Mouse (Mus musculus) midbrain, embryonic 11.5 days (tissue): ENCODE data around the gene Cox8a. TPM values are rescaled to one million over a fixed set of nuclear protein-coding genes. Genes with fewer than 3 reads are reported as not detected.

Source experiments
- ATAC-seq: fragments of 200-750 bp; cut with Nextera tagmentation; 2 replicates; pipeline ENCODE4 v1.8.0; 2017; ENCODE audit warnings: moderate TSS enrichment, moderate library complexity; ENCODE audit not compliant: low FRiP score
- DNase-seq: peaks from one replicate; pipeline ENCODE4 v3.0.0; 2015; ENCODE audit warnings: low spot score; ENCODE audit errors: missing footprints
- H3K27ac ChIP-seq: fragments of 300-500 bp; sonication (generic); 2 replicates; pipeline ENCODE4 v1.5.1; 2014; ENCODE audit warnings: low read depth, low read length
- H3K27me3 ChIP-seq: fragments of 300-500 bp; sonication (generic); 2 replicates; pipeline ENCODE4 v1.6.1; 2014; ENCODE audit warnings: mild to moderate bottlenecking, low read length, moderate library complexity, mixed read lengths; ENCODE audit not compliant: control insufficient read depth, insufficient read depth
- H3K36me3 ChIP-seq: fragments of 300-500 bp; sonication (generic); 2 replicates; pipeline ENCODE4 v1.6.1; 2014; ENCODE audit warnings: mild to moderate bottlenecking, low read length, moderate library complexity, mixed read lengths; ENCODE audit not compliant: control insufficient read depth, insufficient read depth
- H3K4me1 ChIP-seq: fragments of 300-500 bp; sonication (generic); 2 replicates; pipeline ENCODE4 v1.6.1; 2014; ENCODE audit warnings: low read length; ENCODE audit not compliant: control insufficient read depth, insufficient read depth
- H3K4me2 ChIP-seq: fragments of 300-500 bp; sonication (generic); 2 replicates; pipeline ENCODE4 v1.6.1; 2014; ENCODE audit warnings: mild to moderate bottlenecking, moderate library complexity
- H3K4me3 ChIP-seq: fragments of 300-500 bp; sonication (generic); 2 replicates; pipeline ENCODE4 v1.5.1; 2014; ENCODE audit warnings: low read depth, low read length
- H3K9ac ChIP-seq: fragments of 300-500 bp; sonication (generic); 2 replicates; pipeline ENCODE4 v1.6.1; 2014; ENCODE audit warnings: low read length
- H3K9me3 ChIP-seq: fragments of 300-500 bp; sonication (generic); 2 replicates; pipeline ENCODE4 v1.6.1; 2016; ENCODE audit warnings: low read length; ENCODE audit not compliant: control insufficient read depth
- WGBS: fragments of 180-500 bp; shearing (Covaris S2); extraction: QIAGEN DNeasy Blood & Tissue Kit; methylation state at CpG from one replicate; pipeline ENCODE4 v1.1.7; 2014; 5-methylcytosine and 5-hydroxymethylcytosine counted together
- polyA plus RNA-seq: library from polyadenylated mRNA; unstranded; fragments of >200 nt; fragmentation: Nextera tagmentation; extraction: Ambion mirVana; gene quantifications from 2 replicates; pipeline ENCODE4 v1.2.1, GENCODE M21; 2014

Gene Cox8a
- polyA plus RNA-seq, 1 experiment from 2014 or later = 757 TPM

DNA sequence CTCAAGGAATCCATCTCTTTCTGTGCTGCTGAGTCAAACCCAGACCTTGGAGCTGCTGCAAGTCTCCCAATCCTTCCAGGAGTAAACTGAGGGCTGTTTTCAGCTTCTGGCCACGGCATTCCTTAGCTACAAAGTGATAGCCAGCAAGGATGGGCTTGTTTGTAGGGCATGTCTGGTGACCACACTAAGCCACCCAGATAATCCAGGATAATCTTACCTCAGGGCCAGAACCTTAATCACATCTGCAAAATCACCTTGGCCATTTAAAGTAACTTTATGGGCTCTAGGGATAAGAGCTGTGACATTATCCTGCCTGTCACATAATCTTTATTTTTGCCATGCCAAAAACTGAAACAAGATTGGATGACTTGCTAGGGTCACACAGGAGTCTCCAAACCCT is 5.2 kb downstream of the Cox8a start:
- Histone ChIP-seq H3K4me1 (peaks cover 12% of the 10 kb centered on the region), H3K9ac (no peak overlapping the region), H3K27ac (no peak overlapping the region), H3K4me3 (no peak overlapping the region), H3K27me3 (no peaks in the 10 kb centered on the region), H3K4me2 (no peak overlapping the region), H3K9me3 (no peaks in the 10 kb centered on the region), H3K36me3 (peaks cover 8% of the 10 kb centered on the region)
- WGBS = 92% methylated on average over 1 of the region's 1 CpGs
- no peak for ATAC-seq
- DNase-seq = no peak

DNA sequence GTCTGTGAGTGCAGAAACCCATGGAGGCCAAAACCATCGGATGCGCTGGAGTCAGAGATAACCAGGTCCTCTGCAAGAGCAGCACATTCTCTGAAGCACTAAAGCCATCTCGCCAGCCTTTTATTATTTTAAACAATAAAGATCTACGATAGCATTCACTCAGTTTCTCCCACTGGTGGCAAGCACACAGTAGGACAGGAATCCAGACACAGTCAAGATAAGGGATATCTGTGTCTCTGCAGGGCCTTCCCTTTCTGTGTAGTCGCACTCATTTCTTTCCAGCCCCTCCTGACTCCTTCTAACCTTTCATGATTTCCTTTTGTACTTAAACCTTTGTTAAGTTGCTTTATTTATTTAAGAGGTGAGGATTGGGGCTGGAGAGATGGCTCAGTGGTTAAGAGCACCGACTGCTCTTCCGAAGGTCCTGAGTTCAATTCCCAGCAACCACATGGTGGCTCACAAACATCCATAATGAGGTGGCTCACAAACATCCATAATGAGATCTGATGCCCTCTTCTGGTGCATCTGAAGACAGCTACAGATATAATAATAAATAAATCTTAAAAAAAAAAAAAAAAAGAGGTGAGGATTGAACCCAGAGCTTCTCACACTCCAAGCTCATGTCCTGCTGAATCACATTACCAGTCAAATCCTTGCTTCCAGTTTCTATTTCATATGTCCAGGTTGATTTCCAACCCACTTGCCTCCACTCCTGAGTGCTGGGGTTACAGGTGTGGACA is 7.3 kb downstream of the Cox8a start:
- Histone ChIP-seq H3K4me2 (no peak overlapping the region), H3K27ac (no peak overlapping the region), H3K36me3 (peaks cover 8% of the 10 kb centered on the region), H3K9ac (no peak overlapping the region), H3K4me3 (no peak overlapping the region), H3K27me3 (no peaks in the 10 kb centered on the region), H3K4me1 (peaks cover 7% of the 10 kb centered on the region), H3K9me3 (no peaks in the 10 kb centered on the region)
- no peak for ATAC-seq
- no peak for DNase-seq
- WGBS = 90% methylated on average over 7 of the region's 7 CpGs

DNA sequence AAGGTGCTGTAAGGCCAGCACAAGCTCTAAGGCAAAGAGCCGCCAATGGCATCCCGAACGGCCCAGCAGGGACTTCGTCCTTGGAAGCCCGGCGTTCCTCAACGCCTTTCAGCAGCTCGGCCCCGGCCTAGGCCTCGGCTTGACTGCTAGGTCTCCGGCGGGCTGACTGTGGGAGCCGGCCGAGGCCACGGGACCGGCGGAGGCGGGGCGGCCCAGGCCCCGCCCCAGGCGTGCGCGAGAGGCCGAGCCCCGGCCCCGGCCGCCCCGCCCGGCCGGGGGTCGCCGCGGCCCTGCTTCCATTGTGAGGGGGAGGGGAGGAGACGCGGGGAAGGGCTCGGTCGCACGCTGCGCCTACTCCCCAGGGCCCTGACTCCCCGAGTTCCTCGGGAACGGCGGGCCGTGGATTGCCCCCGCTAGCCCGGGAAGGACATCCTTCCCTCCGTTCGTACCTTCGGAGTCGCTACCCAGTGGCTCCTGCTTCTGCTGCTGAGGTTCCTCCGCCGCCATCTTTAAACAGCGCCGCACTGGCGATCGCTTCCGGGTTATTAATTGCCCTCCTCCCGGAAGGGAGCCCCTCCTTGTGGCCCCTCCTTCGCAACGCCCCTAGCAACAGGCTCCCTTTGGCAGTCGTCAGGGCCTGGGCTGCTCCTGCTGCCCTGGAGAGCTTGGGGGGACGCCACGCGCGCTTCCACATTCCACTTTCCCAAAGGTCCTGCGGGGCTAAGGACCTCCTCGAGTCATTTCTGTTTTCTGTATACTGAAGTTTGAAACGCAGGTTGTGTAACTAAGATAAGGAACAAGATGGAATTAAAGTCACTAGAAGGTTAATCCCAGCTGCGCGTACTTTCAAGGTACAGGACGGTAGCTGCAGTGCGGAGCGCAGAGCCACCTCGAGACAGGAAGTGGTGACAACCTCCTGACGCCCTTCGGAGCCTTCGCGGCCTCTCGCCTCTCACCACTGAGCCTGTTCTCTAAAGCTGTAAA is 11.4 kb downstream of the Cox8a start, which contains the start of gene Otub1:
TSS of gene Otub1 (minus strand) at position 564 of the 984 bp plus-strand sequence.
- WGBS = under 1% methylated on average over 77 of the region's 79 CpGs
- peak within 1 kb of the TSS; percentile 91 for H3K9ac ChIP-seq
- DNase-seq (peak; percentile 99), ATAC-seq (peak; percentile 99)
- H3K27me3 ChIP-seq = no peaks in the 10 kb centered on the region
- peak within 1 kb of the TSS; percentile 95 for H3K4me2 ChIP-seq
- peaks cover 15% of the 10 kb centered on the region for H3K4me1 ChIP-seq
- peak within 1 kb of the TSS; percentile 97 for H3K27ac ChIP-seq
- H3K4me3 ChIP-seq = peak within 1 kb of the TSS; percentile 86
- no peaks in the 10 kb centered on the region for H3K9me3 ChIP-seq
- H3K36me3 ChIP-seq = peaks cover 2% of the 10 kb centered on the region; the same call in 1 of the 2 replicates

DNA sequence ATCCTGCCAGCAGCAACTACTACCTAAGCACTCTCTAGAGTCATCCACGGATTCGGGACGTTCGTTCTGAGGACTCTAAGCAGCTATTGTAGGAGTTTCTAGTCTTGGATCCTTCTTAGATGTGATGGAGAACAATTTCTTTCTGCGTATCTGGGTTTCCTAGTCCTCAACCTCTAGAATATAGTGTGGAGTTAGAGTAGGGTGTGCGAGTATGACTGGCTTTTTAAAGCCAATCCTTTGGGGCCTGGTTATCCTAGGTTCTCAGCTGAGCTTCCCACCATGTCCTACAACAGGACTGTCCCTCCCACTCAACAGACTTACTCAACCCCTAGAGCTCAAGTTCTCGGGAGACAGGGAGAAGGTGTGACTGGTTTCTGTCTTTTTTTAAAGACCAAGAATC is 12.1 kb downstream of the Cox8a start:
- H3K36me3 ChIP-seq = peaks cover 2% of the 10 kb centered on the region; the same call in 1 of the 2 replicates
- peak overlapping the region; percentile 95 for H3K4me2 ChIP-seq
- peaks cover 15% of the 10 kb centered on the region for H3K4me1 ChIP-seq
- peak overlapping the region; percentile 91 for H3K9ac ChIP-seq
- no peak for DNase-seq
- H3K27ac ChIP-seq = peak overlapping the region; percentile 97
- 31% methylated on average over 7 of the region's 7 CpGs for WGBS
- peak; percentile 4; the same call in 1 of the 2 replicates for ATAC-seq
- H3K4me3 ChIP-seq = peak overlapping the region; percentile 86
- H3K9me3 ChIP-seq = no peaks in the 10 kb centered on the region
- no peaks in the 10 kb centered on the region for H3K27me3 ChIP-seq

GRCm38 (mm10) chr19:7204898-7205297 is 12.5 kb downstream of the Cox8a start:
- Histone ChIP-seq H3K4me1 (peaks cover 15% of the 10 kb centered on the region), H3K9me3 (no peaks in the 10 kb centered on the region), H3K36me3 (peaks cover 6% of the 10 kb centered on the region), H3K4me2 (peak overlapping the region; percentile 95), H3K9ac (peak overlapping the region; percentile 91), H3K27ac (no peak overlapping the region), H3K27me3 (no peaks in the 10 kb centered on the region), H3K4me3 (peak overlapping the region; percentile 86)
- DNase-seq = no peak
- no peak for ATAC-seq
- 75% methylated on average over 2 of the region's 2 CpGs for WGBS

GRCm38 (mm10) chr19:7200427-7200826 is 17.0 kb downstream of the Cox8a start:
- H3K4me1 ChIP-seq = peaks cover 29% of the 10 kb centered on the region

GRCm38 (mm10) chr19:7199089-7199488 is 18.3 kb downstream of the Cox8a start:
- Histone ChIP-seq H3K9me3 (no peaks in the 10 kb centered on the region), H3K27ac (no peak overlapping the region), H3K27me3 (no peaks in the 10 kb centered on the region), H3K36me3 (peaks cover 19% of the 10 kb centered on the region), H3K4me3 (no peak overlapping the region), H3K4me1 (peaks cover 17% of the 10 kb centered on the region), H3K9ac (no peak overlapping the region), H3K4me2 (no peak overlapping the region)
- no peak for DNase-seq
- WGBS = 95% methylated on average over 13 of the region's 13 CpGs
- ATAC-seq = no peak

More at GRCm38 (mm10) chr19:7200427-7200826, 17.0 kb downstream of the Cox8a start:
- Histone ChIP-seq H3K27ac (no peak overlapping the region), H3K9me3 (no peaks in the 10 kb centered on the region), H3K27me3 (no peaks in the 10 kb centered on the region), H3K4me2 (no peak overlapping the region), H3K9ac (no peak overlapping the region), H3K36me3 (peaks cover 19% of the 10 kb centered on the region), H3K4me3 (no peak overlapping the region)
- ATAC-seq (no peak), DNase-seq (no peak)
- 81% methylated on average over 1 of the region's 1 CpGs for WGBS

DNA sequence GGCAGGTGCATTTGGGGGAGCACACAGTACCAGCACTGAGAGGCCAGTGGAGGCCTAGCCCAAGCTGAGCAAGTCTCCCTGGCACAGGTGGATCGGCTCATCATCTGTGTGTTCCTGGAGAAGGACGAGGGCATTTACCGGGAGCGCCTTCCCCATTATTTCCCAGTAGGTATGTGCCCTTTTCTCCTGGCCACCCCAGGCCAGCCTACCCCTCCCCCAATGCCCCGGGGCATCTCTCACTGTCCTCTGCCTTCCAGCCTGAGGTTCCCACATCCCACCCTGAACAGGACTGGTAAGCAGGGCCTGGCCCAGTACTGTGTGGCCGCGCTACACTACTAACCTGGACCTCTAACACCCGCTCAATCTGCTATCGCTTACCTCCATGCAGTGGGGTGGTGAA is 20.0 kb downstream of the Cox8a start:
- Histone ChIP-seq H3K27me3 (no peaks in the 10 kb centered on the region), H3K36me3 (peaks cover 17% of the 10 kb centered on the region), H3K4me3 (no peak overlapping the region), H3K9me3 (no peaks in the 10 kb centered on the region), H3K4me1 (peaks cover 19% of the 10 kb centered on the region), H3K4me2 (no peak overlapping the region), H3K27ac (no peak overlapping the region), H3K9ac (no peak overlapping the region)
- peak; percentile 41 for ATAC-seq
- 90% methylated on average over 9 of the region's 9 CpGs for WGBS
- peak; percentile 86 for DNase-seq
